Mouse (Mus musculus): Measurements from ENCODE around the gene Arap1. TPM values are rescaled to one million over a fixed set of nuclear protein-coding genes. Genes with fewer than 3 reads are reported as not detected.

Gene Arap1
- polyA plus RNA-seq, 1 experiment from 2014 or later: 17.2 TPM

GRCm38 (mm10) chr7:101369666-101370065 is 21.8 kb downstream of the Arap1 start:
- Histone ChIP-seq H3K27ac (no peak overlapping the region), H3K4me1 (no peaks in the 10 kb centered on the region), H3K4me3 (no peak overlapping the region), H3K4me2 (replicated peaks) (no peak overlapping the region), H3K36me3 (no peaks in the 10 kb centered on the region), H3K27me3 (no peaks in the 10 kb centered on the region), H3K9me3 (replicated peaks) (no peaks in the 10 kb centered on the region), H3K9ac (no peak overlapping the region)
- ATAC-seq (ENCODE audit: low FRiP score): no peak
- WGBS: 78% methylated on average over 7 of the region's 7 CpGs

GRCm38 (mm10) chr7:101373082-101373481 is 25.2 kb downstream of the Arap1 start:
- Histone ChIP-seq H3K36me3 (no peaks in the 10 kb centered on the region), H3K4me3 (no peak overlapping the region), H3K4me2 (replicated peaks) (no peak overlapping the region), H3K9me3 (replicated peaks) (no peaks in the 10 kb centered on the region), H3K4me1 (peaks cover 5% of the 10 kb centered on the region), H3K9ac (no peak overlapping the region), H3K27me3 (no peaks in the 10 kb centered on the region), H3K27ac (no peak overlapping the region)
- ATAC-seq (ENCODE audit: low FRiP score): no peak
- WGBS: 81% methylated on average over 26 of the region's 26 CpGs

GRCm38 (mm10) chr7:101374155-101374554 is 26.3 kb downstream of the Arap1 start:
- H3K36me3 ChIP-seq: no peaks in the 10 kb centered on the region
- no peak overlapping the region for H3K4me3 ChIP-seq
- no peaks in the 10 kb centered on the region for H3K9me3 ChIP-seq (replicated peaks)
- no peak overlapping the region for H3K4me2 ChIP-seq (replicated peaks)
- no peak overlapping the region for H3K9ac ChIP-seq
- peaks cover 8% of the 10 kb centered on the region for H3K4me1 ChIP-seq
- ATAC-seq (ENCODE audit: low FRiP score): peak; percentile 61; the same call in 1 of the 2 replicates
- H3K27ac ChIP-seq: no peak overlapping the region
- no peaks in the 10 kb centered on the region for H3K27me3 ChIP-seq

GRCm38 (mm10) chr7:101376701-101377340 is 29.0 kb downstream of the Arap1 start:
- 78% methylated on average over 10 of the region's 10 CpGs for WGBS
- no peak overlapping the region for H3K27ac ChIP-seq
- H3K36me3 ChIP-seq: no peaks in the 10 kb centered on the region
- no peaks in the 10 kb centered on the region for H3K9me3 ChIP-seq (replicated peaks)
- no peak overlapping the region for H3K9ac ChIP-seq
- peaks cover 8% of the 10 kb centered on the region for H3K4me1 ChIP-seq
- no peak overlapping the region for H3K4me3 ChIP-seq
- no peak for ATAC-seq (ENCODE audit: low FRiP score)
- H3K27me3 ChIP-seq: no peaks in the 10 kb centered on the region
- no peak overlapping the region for H3K4me2 ChIP-seq (replicated peaks)

- Histone ChIP-seq H3K4me3 (no peak overlapping the region; the same call in 1 of the 2 replicates), H3K27me3 (no peaks in the 10 kb centered on the region), H3K36me3 (no peaks in the 10 kb centered on the region), H3K9me3 (replicated peaks) (no peaks in the 10 kb centered on the region), H3K4me2 (replicated peaks) (0 out of 2 replicates have a peak overlapping the region, but pooled peaks have one; percentile 21), H3K27ac (no peak overlapping the region), H3K4me1 (peaks cover 8% of the 10 kb centered on the region), H3K9ac (no peak overlapping the region)
- WGBS: 33% methylated on average over 7 of the region's 7 CpGs
- ATAC-seq (ENCODE audit: low FRiP score): 0 out of 2 replicates have a peak, but pooled peaks have one; percentile 14
Measured at GRCm38 (mm10) chr7:101377741-101378262, 29.9 kb downstream of the Arap1 start.

GRCm38 (mm10) chr7:101378285-101378684 is 30.4 kb downstream of the Arap1 start:
- 58% methylated on average over 3 of the region's 3 CpGs for WGBS
- Histone ChIP-seq H3K36me3 (no peaks in the 10 kb centered on the region), H3K9ac (no peak overlapping the region), H3K27ac (no peak overlapping the region), H3K27me3 (no peaks in the 10 kb centered on the region), H3K4me1 (peaks cover 8% of the 10 kb centered on the region), H3K4me3 (no peak overlapping the region), H3K9me3 (replicated peaks) (no peaks in the 10 kb centered on the region), H3K4me2 (replicated peaks) (no peak overlapping the region; the same call in 1 of the 2 replicates)
- no peak for ATAC-seq (ENCODE audit: low FRiP score)

GRCm38 (mm10) chr7:101378796-101379465 is 31.1 kb downstream of the Arap1 start:
- no peak overlapping the region for H3K27ac ChIP-seq
- no peaks in the 10 kb centered on the region for H3K9me3 ChIP-seq (replicated peaks)
- no peak overlapping the region for H3K4me3 ChIP-seq
- no peaks in the 10 kb centered on the region for H3K27me3 ChIP-seq
- no peak for ATAC-seq (ENCODE audit: low FRiP score)
- no peak overlapping the region; the same call in 1 of the 2 replicates for H3K4me2 ChIP-seq (replicated peaks)
- WGBS: 61% methylated on average over 5 of the region's 5 CpGs
- no peaks in the 10 kb centered on the region for H3K36me3 ChIP-seq
- H3K4me1 ChIP-seq: peaks cover 8% of the 10 kb centered on the region
- H3K9ac ChIP-seq: no peak overlapping the region

- Histone ChIP-seq H3K9me3 (replicated peaks) (no peaks in the 10 kb centered on the region), H3K4me2 (replicated peaks) (no peak overlapping the region), H3K27me3 (no peaks in the 10 kb centered on the region), H3K4me3 (no peak overlapping the region), H3K9ac (no peak overlapping the region), H3K27ac (no peak overlapping the region), H3K4me1 (peaks cover 8% of the 10 kb centered on the region), H3K36me3 (no peaks in the 10 kb centered on the region)
- 71% methylated on average over 2 of the region's 2 CpGs for WGBS
- no peak for ATAC-seq (ENCODE audit: low FRiP score)
Measured at GRCm38 (mm10) chr7:101379732-101380131, 31.9 kb downstream of the Arap1 start.

- no peak for ATAC-seq (ENCODE audit: low FRiP score)
- H3K4me3 ChIP-seq: no peak overlapping the region
- H3K27ac ChIP-seq: no peak overlapping the region
- no peak overlapping the region for H3K4me2 ChIP-seq (replicated peaks)
- WGBS: 78% methylated on average over 6 of the region's 6 CpGs
- H3K4me1 ChIP-seq: peaks cover 16% of the 10 kb centered on the region
- H3K36me3 ChIP-seq: no peaks in the 10 kb centered on the region
- H3K9me3 ChIP-seq (replicated peaks): no peaks in the 10 kb centered on the region
- no peak overlapping the region for H3K9ac ChIP-seq
- H3K27me3 ChIP-seq: no peaks in the 10 kb centered on the region
Measured at GRCm38 (mm10) chr7:101381512-101381911, 33.6 kb downstream of the Arap1 start.

- no peak overlapping the region for H3K27ac ChIP-seq
- no peak overlapping the region for H3K4me2 ChIP-seq (replicated peaks)
- no peaks in the 10 kb centered on the region for H3K27me3 ChIP-seq
- peaks cover 16% of the 10 kb centered on the region for H3K4me1 ChIP-seq
- no peak overlapping the region for H3K9ac ChIP-seq
- ATAC-seq (ENCODE audit: low FRiP score): no peak
- no peaks in the 10 kb centered on the region for H3K36me3 ChIP-seq
- no peak overlapping the region for H3K4me3 ChIP-seq
- WGBS: 72% methylated on average over 8 of the region's 8 CpGs
- H3K9me3 ChIP-seq (replicated peaks): no peaks in the 10 kb centered on the region
Measured at GRCm38 (mm10) chr7:101382378-101382777, 34.5 kb downstream of the Arap1 start.

GRCm38 (mm10) chr7:101383756-101384155 is 35.9 kb downstream of the Arap1 start:
- H3K36me3 ChIP-seq: no peaks in the 10 kb centered on the region
- H3K9me3 ChIP-seq (replicated peaks): no peaks in the 10 kb centered on the region
- 75% methylated on average over 3 of the region's 3 CpGs for WGBS
- H3K4me3 ChIP-seq: no peak overlapping the region
- H3K27ac ChIP-seq: no peak overlapping the region
- no peak overlapping the region for H3K4me2 ChIP-seq (replicated peaks)
- no peak overlapping the region for H3K9ac ChIP-seq
- ATAC-seq (ENCODE audit: low FRiP score): no peak
- H3K4me1 ChIP-seq: peaks cover 8% of the 10 kb centered on the region
- H3K27me3 ChIP-seq: no peaks in the 10 kb centered on the region

GRCm38 (mm10) chr7:101384931-101385330 is 37.1 kb downstream of the Arap1 start:
- H3K36me3 ChIP-seq: no peaks in the 10 kb centered on the region
- no peak for ATAC-seq (ENCODE audit: low FRiP score)
- H3K4me1 ChIP-seq: peaks cover 8% of the 10 kb centered on the region
- H3K27me3 ChIP-seq: no peaks in the 10 kb centered on the region
- no peak overlapping the region for H3K9ac ChIP-seq
- no peak overlapping the region for H3K4me3 ChIP-seq
- no peaks in the 10 kb centered on the region for H3K9me3 ChIP-seq (replicated peaks)
- no peak overlapping the region for H3K27ac ChIP-seq
- WGBS: 74% methylated on average over 10 of the region's 10 CpGs
- no peak overlapping the region for H3K4me2 ChIP-seq (replicated peaks)
